Mouse (Mus musculus) v-Abl transformed pro-B cells (cell line): ENCODE results near the gene Mafk.

Experiments used
- in situ Hi-C, 2 experiments: fragments of 400-800 bp; cut with MboI; formaldehyde crosslinking; loops; one replicate each; pipeline ENCODE4 v1.15.1; 2025; ENCODE audit not compliant: unreplicated experiment in 2 of 2

Mafk gene

GRCm38 (mm10) chr5:139794137-139794536 is 2.8 kb downstream of the Mafk start:
- in situ Hi-C loops: loop anchor here in 1 of 2 experiments (25.0 kb wide), 1 partner anchor 1632 kb away; the partner anchor contains the start of genes Ap4m1, Cops6, Mcm7 and Zfp113

GRCm38 (mm10) chr5:139794938-139795337 is 3.6 kb downstream of the Mafk start:
- in situ Hi-C loops: loop anchor here in 1 of 2 experiments (25.0 kb wide), 1 partner anchor 1633 kb away; the partner anchor contains the start of genes Ap4m1, Cops6, Mcm7 and Zfp113

- in situ Hi-C loops: loop anchor here in 1 of 2 experiments (25.0 kb wide), 1 partner anchor 1634 kb away; the partner anchor contains the start of genes Ap4m1, Cops6, Mcm7 and Zfp113
Measured at GRCm38 (mm10) chr5:139796001-139796620, 4.8 kb downstream of the Mafk start.

- in situ Hi-C loops: loop anchor here in 1 of 2 experiments (25.0 kb wide), 1 partner anchor 1635 kb away; the partner anchor contains the start of genes Ap4m1, Cops6, Mcm7 and Zfp113
Measured at GRCm38 (mm10) chr5:139796900-139797299, 5.6 kb downstream of the Mafk start.

- in situ Hi-C loops: loop anchor here in 1 of 2 experiments (25.0 kb wide), 1 partner anchor 1635 kb away; the partner anchor contains the start of genes Ap4m1, Cops6, Mcm7 and Zfp113
Measured at GRCm38 (mm10) chr5:139797473-139798167, 6.3 kb downstream of the Mafk start.

- in situ Hi-C loops: loop anchor here in 1 of 2 experiments (25.0 kb wide), 1 partner anchor 1636 kb away; the partner anchor contains the start of genes Ap4m1, Cops6, Mcm7 and Zfp113
Measured at GRCm38 (mm10) chr5:139798168-139798900, 7.0 kb downstream of the Mafk start.

- in situ Hi-C loops: loop anchor here in 1 of 2 experiments (25.0 kb wide), 1 partner anchor 1637 kb away; the partner anchor contains the start of genes Ap4m1, Cops6, Mcm7 and Zfp113
Measured at GRCm38 (mm10) chr5:139799041-139799440, 7.7 kb downstream of the Mafk start.

GRCm38 (mm10) chr5:139799801-139800590 is 8.7 kb downstream of the Mafk start:
- in situ Hi-C loops: loop anchor here in 1 of 2 experiments (25.0 kb wide), 1 partner anchor 1638 kb away; the partner anchor contains the start of genes Ap4m1, Cops6, Mcm7 and Zfp113

- in situ Hi-C loops: no loop called here
Measured at GRCm38 (mm10) chr5:139801231-139801630, 9.9 kb downstream of the Mafk start.

- in situ Hi-C loops: no loop called here
Measured at GRCm38 (mm10) chr5:139801880-139802279, 10.6 kb downstream of the Mafk start.

GRCm38 (mm10) chr5:139803165-139803564 is 11.9 kb downstream of the Mafk start:
- in situ Hi-C loops: no loop called here

- in situ Hi-C loops: no loop called here
Measured at GRCm38 (mm10) chr5:139803601-139804102, 12.3 kb downstream of the Mafk start.

- in situ Hi-C loops: no loop called here
Measured at GRCm38 (mm10) chr5:139804107-139804551, 12.8 kb downstream of the Mafk start.

- in situ Hi-C loops: no loop called here
Measured at GRCm38 (mm10) chr5:139804573-139805111, 13.3 kb downstream of the Mafk start.

GRCm38 (mm10) chr5:139805924-139806323 is 14.6 kb downstream of the Mafk start:
- in situ Hi-C loops: no loop called here

GRCm38 (mm10) chr5:139809397-139809796 is 18.1 kb downstream of the Mafk start:
- in situ Hi-C loops: no loop called here

GRCm38 (mm10) chr5:139811677-139812397 is 20.5 kb downstream of the Mafk start:
- in situ Hi-C loops: loop anchor here in 1 of 2 experiments (5.0 kb wide), 1 partner anchor 90 kb away; no protein-coding TSS in a partner anchor

GRCm38 (mm10) chr5:139812398-139813125 is 21.2 kb downstream of the Mafk start:
- in situ Hi-C loops: loop anchor here in 1 of 2 experiments (5.0 kb wide), 1 partner anchor 90 kb away; no protein-coding TSS in a partner anchor
